Mouse (Mus musculus) right cerebral cortex, postnatal 36 days (tissue): ENCODE data around the gene Zfr2.

Experiments
- DNase-seq, 2 experiments: peaks; one replicate each; pipeline ENCODE4 v3.0.0; 2022; ENCODE audit warnings: low spot score in 2 of 2, mixed read lengths in 1 of 2

Zfr2 gene

GRCm38 (mm10) chr10:81287513-81288157, 54.7 kb downstream of the Zfr2 start:
- DNase-seq: no peak

GRCm38 (mm10) chr10:81288601-81289000, 55.6 kb downstream of the Zfr2 start:
- DNase-seq: no peak

- DNase-seq: no peak
Observed at GRCm38 (mm10) chr10:81289278-81289677, 56.3 kb downstream of the Zfr2 start.

GRCm38 (mm10) chr10:81289811-81290210, 56.9 kb downstream of the Zfr2 start:
- no peak for DNase-seq

- no peak for DNase-seq
Observed at GRCm38 (mm10) chr10:81290698-81291460, 57.9 kb downstream of the Zfr2 start.

GRCm38 (mm10) chr10:81291511-81292104, 58.7 kb downstream of the Zfr2 start, which contains the start of gene Tjp3:
Tjp3 (minus strand) TSS chr10:81291581.
- no peak for DNase-seq

- peak; percentile 100 for DNase-seq
Observed at GRCm38 (mm10) chr10:81292554-81293333, 59.8 kb downstream of the Zfr2 start, which contains the start of gene Pip5k1c. Pip5k1c (plus strand) TSS chr10:81292963.

- DNase-seq: no peak
Observed at GRCm38 (mm10) chr10:81293334-81294030, 60.5 kb downstream of the Zfr2 start.

GRCm38 (mm10) chr10:81294442-81294841, 61.5 kb downstream of the Zfr2 start:
- no peak for DNase-seq

- peak in 1 of 2 experiments; percentile 72 for DNase-seq
Observed at GRCm38 (mm10) chr10:81295185-81295584, 62.2 kb downstream of the Zfr2 start.

GRCm38 (mm10) chr10:81297246-81297645, 64.3 kb downstream of the Zfr2 start:
- no peak for DNase-seq

GRCm38 (mm10) chr10:81297845-81298244, 64.9 kb downstream of the Zfr2 start:
- DNase-seq: no peak

- DNase-seq: peak; percentile 70 to 81
Observed at GRCm38 (mm10) chr10:81298369-81299100, 65.6 kb downstream of the Zfr2 start.

- no peak for DNase-seq
Observed at GRCm38 (mm10) chr10:81299585-81300351, 66.8 kb downstream of the Zfr2 start.

- no peak for DNase-seq
Observed at GRCm38 (mm10) chr10:81300352-81300907, 67.5 kb downstream of the Zfr2 start.

GRCm38 (mm10) chr10:81301321-81301720, 68.4 kb downstream of the Zfr2 start:
- DNase-seq: no peak
